ENCODE assay signal across 20 mouse cellular contexts in the genomic region with DNA sequence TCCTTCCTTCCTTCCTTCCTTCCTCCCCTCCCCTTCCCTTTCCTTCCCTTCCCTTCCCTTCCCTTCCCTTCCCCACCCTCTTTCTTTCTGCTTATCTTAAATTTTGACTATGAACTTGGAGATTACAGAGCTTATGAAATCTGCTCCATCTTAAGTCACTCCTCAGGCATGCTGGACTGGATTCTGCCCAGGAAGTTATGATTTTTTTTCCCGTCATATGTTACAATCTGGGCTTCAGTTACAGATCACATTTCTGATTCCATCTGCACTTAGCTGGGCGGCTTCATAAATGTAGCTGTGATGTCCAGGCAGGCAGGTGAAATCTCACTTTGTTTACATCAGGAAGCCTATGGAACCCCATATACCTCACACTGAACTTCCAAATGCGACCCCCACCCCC. TPM values are rescaled to one million over a fixed set of nuclear protein-coding genes. Genes with fewer than 3 reads are reported as not detected.
DNase-seq lines count a peak whose midpoint lies in the region; ATAC-seq and TF ChIP-seq lines count a peak whose summit lies in the region.
"Had no signal": no experiment of that assay in that cellular context is flagged by ENCODE, and none has a peak within 500 bp of the region (broad histone marks: within the 10 kb centered on the region; RNA-seq: fewer than 3 reads in every experiment).

No protein-coding gene starts in this region.

- H3K4me1 ChIP-seq in lung, postnatal 0 days (ENCODE audit: insufficient read depth, low read depth, low read length): no peaks in the 10 kb centered on the region
- H3K4me1 ChIP-seq: heart, embryonic 15.5 days; hindbrain, embryonic 13.5 days had no signal

- WGBS in lung, postnatal 0 days: 52% methylated on average over 3 of the region's 3 CpGs

- no peaks in the 10 kb centered on the region for H3K36me3 ChIP-seq in lung, postnatal 0 days (ENCODE audit: insufficient read depth, low read length)
- H3K36me3 ChIP-seq: embryonic facial prominence, embryonic 13.5 days; heart, embryonic 15.5 days; hindbrain, embryonic 13.5 days had no signal

- no peaks in the 10 kb centered on the region for H3K9me3 ChIP-seq in lung, postnatal 0 days (ENCODE audit: low read length)
- H3K9me3 ChIP-seq: embryonic facial prominence, embryonic 13.5 days; heart, embryonic 15.5 days; hindbrain, embryonic 13.5 days had no signal

- H3K4me3 ChIP-seq in lung, postnatal 0 days (ENCODE audit: low read depth, low read length): no peak overlapping the region
- H3K4me3 ChIP-seq: embryonic facial prominence, embryonic 13.5 days; heart, adult 2 months; heart, embryonic 15.5 days; hindbrain, embryonic 13.5 days had no signal

- no peaks in the 10 kb centered on the region for H3K27me3 ChIP-seq in lung, postnatal 0 days (replicated peaks; ENCODE audit: insufficient read depth, low read length)
- H3K27me3 ChIP-seq: CH12.LX; embryonic facial prominence, embryonic 13.5 days; heart, embryonic 15.5 days; hindbrain, embryonic 13.5 days had no signal

- H3K9ac ChIP-seq in lung, postnatal 0 days (replicated peaks; ENCODE audit: low read depth): no peak overlapping the region
- H3K9ac ChIP-seq: embryonic facial prominence, embryonic 13.5 days; heart, embryonic 15.5 days; hindbrain, embryonic 13.5 days had no signal

- no peak for DNase-seq in frontal cortex, postnatal 14 days (ENCODE audit: low spot score in 2 of 2)
- DNase-seq in lung, postnatal 0 days (ENCODE audit: low spot score): peak; percentile 36
- DNase-seq in lung, postnatal 4 days: no peak
- DNase-seq in NIH3T3 (ENCODE audit: low read depth): peak; percentile 78
- peak; percentile 49 for DNase-seq in skeletal muscle tissue, adult 2 months (ENCODE audit: low read depth, low spot score)
- no peak for DNase-seq in adrenal gland, adult 8-10 months
- DNase-seq: adrenal gland, postnatal 10 days; cerebellum, adult 11-12 months; cerebellum, adult 9-11 months; cerebellum, postnatal 36 days; heart, adult 2 months; heart, postnatal 14 days had no signal

- no peak for TF ChIP-seq CTCF in lung, postnatal 0 days (IDR thresholded peaks at IDR 0.05)

- no peak for TF ChIP-seq EP300 in lung, postnatal 0 days (IDR thresholded peaks at IDR 0.05)

- no peak overlapping the region for H3K27ac ChIP-seq in lung, postnatal 0 days (ENCODE audit: low read length)
- H3K27ac ChIP-seq: embryonic facial prominence, embryonic 13.5 days; heart, adult 2 months; heart, embryonic 15.5 days; hindbrain, embryonic 13.5 days; hindbrain, postnatal 0 days had no signal

- peak; percentile 72 for ATAC-seq in frontal cortex, adult (ENCODE audit: low TSS enrichment)
- ATAC-seq in lung, postnatal 0 days: no peak
- ATAC-seq: forebrain, embryonic 14.5 days; hindbrain, postnatal 0 days had no signal

- no peak overlapping the region for H3K4me2 ChIP-seq in lung, postnatal 0 days (replicated peaks; ENCODE audit: low read depth, low read length)
- H3K4me2 ChIP-seq: embryonic facial prominence, embryonic 13.5 days; heart, embryonic 11.5 days; heart, embryonic 15.5 days; hindbrain, embryonic 13.5 days had no signal

RNA-seq across cellular contexts. Expression of a gene that starts 50.5 kb away (rescaled TPM):
- polyA plus RNA-seq in lung, postnatal 0 days (2015; fragmentation: Nextera tagmentation; extraction: Ambion mirVana): 85.6 and 88.2 TPM in 2 replicates
- 10 to 100 TPM; 55.6 to 62.9 (median 59.5) TPM for total RNA-seq in adrenal gland, adult 8-10 months (2022)

Comparison
In these comparisons a context has a peak if more than half of its experiments do, and no peak if none do; other contexts are left out.
1. DNase-seq: peak in lung, postnatal 0 days (single experiment), NIH3T3 (single experiment) and skeletal muscle tissue, adult 2 months (single experiment); none in frontal cortex, postnatal 14 days (0 of 2), lung, postnatal 4 days (0 of 2) and adrenal gland, adult 8-10 months (single experiment).